Mouse (Mus musculus) kidney, adult 2 months (tissue): ENCODE measurements around the gene Tmem143. TPM values are rescaled to one million over a fixed set of nuclear protein-coding genes. Genes with fewer than 3 reads are reported as not detected.

Source experiments
- DNase-seq: peaks from one replicate; pipeline ENCODE4 v3.0.0; 2021
- H3K27ac ChIP-seq: fragments of 200-500 bp; 2 replicates; pipeline ENCODE4 v1.5.1; 2012; ENCODE audit warnings: low read depth, low read length, control low read depth, inconsistent platforms; ENCODE audit not compliant: insufficient read depth
- H3K27me3 ChIP-seq: fragments of 200-500 bp; replicated peaks from 2 replicates; pipeline ENCODE4 v1.6.1; 2012; ENCODE audit warnings: mild to moderate bottlenecking, moderate library complexity, low read length, inconsistent platforms; ENCODE audit not compliant: control insufficient read depth, insufficient read depth
- H3K36me3 ChIP-seq: fragments of 200-500 bp; 2 replicates; pipeline ENCODE4 v1.6.1; 2012; ENCODE audit warnings: mild to moderate bottlenecking, moderate library complexity, low read length, inconsistent platforms; ENCODE audit not compliant: control insufficient read depth, insufficient read depth
- H3K4me1 ChIP-seq: fragments of 200-500 bp; 2 replicates; pipeline ENCODE4 v1.6.1; 2011; ENCODE audit warnings: low read length; ENCODE audit not compliant: control insufficient read depth, insufficient read depth
- H3K4me3 ChIP-seq: fragments of 200-500 bp; 2 replicates; pipeline ENCODE4 v1.5.1; 2011; ENCODE audit warnings: mild to moderate bottlenecking, low read depth, low read length, control low read depth; ENCODE audit not compliant: insufficient read depth
- CTCF ChIP-seq: fragments of 200-500 bp; conservative IDR thresholded peaks from 2 replicates; pipeline ENCODE4 v1.5.1; 2011; ENCODE audit warnings: low read depth, mild to moderate bottlenecking, control low read depth, low read length, moderate library complexity, mixed read lengths; ENCODE audit not compliant: insufficient read depth, insufficient read length
- POLR2A ChIP-seq: fragments of 200-500 bp; IDR thresholded peaks from one replicate; pipeline ENCODE4 v1.6.1; 2011; ENCODE audit warnings: low read depth, low read length, control low read depth
- WGBS: fragments of 180-500 bp; shearing (Covaris S2); methylation state at CpG from one replicate; pipeline ENCODE4 v1.1.7; 2018; 5-methylcytosine and 5-hydroxymethylcytosine counted together
- polyA plus RNA-seq: library from polyadenylated mRNA; depleted of rRNA; stranded (reverse); fragments of >200 nt; gene quantifications from 2 replicates; pipeline ENCODE4 v1.2.3, GENCODE M21; 2012

Gene Tmem143
- polyA plus RNA-seq, 1 experiment: 123 TPM

DNA sequence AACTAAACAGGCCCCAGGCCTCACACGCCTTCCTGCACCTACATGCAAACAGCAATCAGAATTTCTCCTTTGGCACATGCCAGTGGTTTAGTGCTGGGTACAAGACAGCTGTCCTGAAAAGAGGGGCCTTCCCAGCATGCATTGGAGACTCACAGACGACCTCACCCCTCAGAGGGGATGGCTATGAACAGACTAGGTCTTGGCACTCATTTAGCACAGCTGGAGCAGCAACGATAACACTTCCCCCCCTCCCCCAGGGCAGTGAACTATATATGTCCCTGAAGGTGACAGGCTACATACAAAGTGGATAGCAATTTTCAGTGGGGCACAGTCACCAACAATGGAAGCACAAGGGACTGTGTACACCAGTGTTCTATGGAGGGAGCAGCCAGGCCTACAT is 32.3 kb upstream of the Tmem143 start:
- H3K4me1 ChIP-seq: peaks cover 6% of the 10 kb centered on the region; the same call in 1 of the 2 replicates
- 62% methylated on average over 3 of the region's 3 CpGs for WGBS
- TF ChIP-seq POLR2A: no peak
- no peak for TF ChIP-seq CTCF
- no peak for DNase-seq
- no peaks in the 10 kb centered on the region for H3K27me3 ChIP-seq
- H3K27ac ChIP-seq: no peak overlapping the region
- no peaks in the 10 kb centered on the region for H3K36me3 ChIP-seq
- no peak overlapping the region for H3K4me3 ChIP-seq

DNA sequence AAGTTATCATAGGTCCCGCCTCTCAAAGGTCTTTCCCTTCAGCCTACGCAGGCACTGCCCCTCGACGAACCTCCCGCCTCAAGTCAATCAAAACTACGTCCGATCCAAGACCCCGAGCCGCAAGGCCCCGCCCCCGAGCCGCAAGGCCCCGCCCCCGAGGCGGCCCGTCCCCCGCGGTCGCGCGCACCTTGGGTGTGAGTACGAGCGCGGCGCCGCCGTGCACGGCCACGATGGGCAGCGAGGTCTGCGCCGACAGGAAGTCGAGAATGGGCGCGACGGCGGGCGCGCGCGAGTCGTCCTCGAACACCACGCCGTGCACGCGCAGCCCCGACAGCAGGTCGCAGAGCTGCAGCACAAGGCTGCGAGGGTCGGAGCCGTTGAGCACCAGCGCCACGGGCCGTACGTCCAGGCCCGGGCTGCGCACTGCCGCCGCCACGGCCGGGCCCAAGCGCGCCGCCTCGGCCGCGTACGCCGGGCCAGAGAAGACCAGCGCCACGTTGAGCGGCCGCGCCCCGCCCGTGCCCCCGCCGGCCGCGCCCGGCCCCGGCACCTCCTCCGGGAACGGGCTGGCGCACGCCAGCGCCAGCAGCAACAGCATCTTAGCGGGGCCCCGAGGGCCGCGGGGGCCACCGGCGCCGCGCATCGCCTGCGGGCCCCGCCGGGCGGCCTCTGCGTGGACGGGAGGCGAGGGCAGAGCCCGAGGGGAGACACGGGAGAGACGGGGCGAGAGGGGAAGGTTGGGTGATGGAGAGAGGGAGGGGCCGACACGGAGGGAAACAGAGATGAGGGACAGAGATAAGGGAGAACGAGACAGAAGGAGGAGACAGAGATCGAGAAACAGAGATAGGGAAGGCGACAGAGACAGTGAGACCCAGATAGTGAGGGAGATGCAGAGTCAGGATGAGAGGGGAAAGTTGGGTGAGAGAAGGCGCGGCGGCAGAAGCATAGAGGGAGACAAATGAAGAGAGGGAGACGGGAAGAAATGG is 30.5 kb upstream of the Tmem143 start:
- peak overlapping the region; percentile 87 for H3K4me3 ChIP-seq
- DNase-seq: peak; percentile 93
- TF ChIP-seq POLR2A (no peak), CTCF (no peak)
- H3K36me3 ChIP-seq: no peaks in the 10 kb centered on the region
- WGBS: 1% methylated on average over 116 of the region's 117 CpGs
- no peaks in the 10 kb centered on the region for H3K27me3 ChIP-seq
- no peak overlapping the region for H3K27ac ChIP-seq
- peaks cover 6% of the 10 kb centered on the region; the same call in 1 of the 2 replicates for H3K4me1 ChIP-seq

DNA sequence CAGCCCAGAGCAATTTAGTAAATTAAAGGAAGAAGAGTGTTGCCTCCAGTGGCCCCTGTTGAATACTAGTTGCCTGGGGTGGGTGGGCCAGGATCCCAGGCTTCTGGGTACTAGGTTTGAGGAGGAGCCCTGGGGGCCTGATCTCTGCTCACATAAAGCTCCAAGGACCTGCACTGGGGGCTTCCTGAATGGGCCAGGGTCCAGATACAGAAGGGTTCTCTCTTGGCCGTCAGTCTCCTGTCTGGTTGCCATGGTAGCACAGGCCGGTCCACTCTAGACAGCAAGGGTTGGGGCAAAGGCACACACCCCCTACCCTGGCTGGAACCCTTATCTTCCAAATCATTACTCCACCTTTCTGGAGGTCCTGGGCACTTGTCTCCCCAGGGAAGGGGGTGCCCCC is 28.9 kb upstream of the Tmem143 start:
- Histone ChIP-seq H3K27ac (no peak overlapping the region), H3K4me1 (peaks cover 6% of the 10 kb centered on the region; the same call in 1 of the 2 replicates), H3K27me3 (no peaks in the 10 kb centered on the region), H3K4me3 (no peak overlapping the region), H3K36me3 (no peaks in the 10 kb centered on the region)
- TF ChIP-seq CTCF (no peak), POLR2A (no peak)
- DNase-seq: no peak
- 60% methylated on average over 2 of the region's 2 CpGs for WGBS

DNA sequence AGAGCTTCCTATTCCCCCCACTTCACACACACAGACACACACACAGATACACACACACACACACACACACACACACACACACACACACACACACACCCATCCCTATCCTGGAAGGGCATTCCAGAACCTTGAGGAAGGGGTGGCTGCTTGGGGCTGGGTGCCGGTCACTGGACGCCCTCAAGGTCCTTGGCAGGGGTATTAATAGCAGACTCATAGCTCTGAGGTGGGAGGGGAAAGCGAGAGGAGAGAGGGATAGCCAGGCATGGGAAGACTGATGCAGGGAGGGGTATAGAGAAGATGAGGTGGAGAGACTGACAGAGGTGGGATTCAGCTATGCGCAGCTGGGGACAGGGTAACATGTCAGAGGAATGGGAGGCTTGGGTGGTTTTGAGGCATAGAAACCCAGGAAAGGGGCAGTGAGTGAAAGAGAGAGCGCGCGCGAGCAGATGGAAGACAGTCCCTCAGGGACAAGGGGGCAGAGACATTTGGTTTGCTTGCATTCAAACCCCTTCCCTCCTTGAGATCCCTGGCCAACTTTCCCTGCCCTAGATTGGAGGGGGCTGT is 27.6 kb upstream of the Tmem143 start:
- Histone ChIP-seq H3K27ac (no peak overlapping the region), H3K27me3 (no peaks in the 10 kb centered on the region), H3K36me3 (no peaks in the 10 kb centered on the region), H3K4me1 (peaks cover 11% of the 10 kb centered on the region), H3K4me3 (no peak overlapping the region)
- 22% methylated on average over 8 of the region's 8 CpGs for WGBS
- no peak for DNase-seq
- TF ChIP-seq CTCF: no peak
- TF ChIP-seq POLR2A: no peak

DNA sequence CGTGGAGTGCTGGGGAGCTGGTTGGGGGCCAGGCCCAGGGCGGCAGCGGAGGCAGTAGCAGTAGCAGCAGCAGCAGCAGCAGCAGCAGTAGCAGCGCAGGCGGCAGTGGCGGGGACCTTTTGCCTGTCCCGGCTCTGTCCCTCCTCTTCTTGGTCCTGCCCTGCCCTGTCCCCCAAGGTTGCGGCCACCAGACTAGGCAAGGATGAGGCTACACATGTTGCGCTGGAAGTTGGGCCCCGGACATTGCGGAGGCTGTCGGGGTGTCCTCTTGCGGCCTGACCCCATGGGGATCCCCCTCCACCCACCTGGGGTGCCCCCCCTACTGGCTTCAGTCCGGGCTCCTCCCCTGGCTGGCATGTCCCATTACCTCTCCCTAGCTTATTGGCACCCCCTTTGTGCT is 27.0 kb upstream of the Tmem143 start:
- Histone ChIP-seq H3K4me3 (no peak overlapping the region), H3K4me1 (peaks cover 12% of the 10 kb centered on the region), H3K27me3 (no peaks in the 10 kb centered on the region), H3K27ac (no peak overlapping the region), H3K36me3 (no peaks in the 10 kb centered on the region)
- WGBS: 3% methylated on average over 14 of the region's 14 CpGs
- DNase-seq: no peak
- TF ChIP-seq CTCF (no peak), POLR2A (no peak)

DNA sequence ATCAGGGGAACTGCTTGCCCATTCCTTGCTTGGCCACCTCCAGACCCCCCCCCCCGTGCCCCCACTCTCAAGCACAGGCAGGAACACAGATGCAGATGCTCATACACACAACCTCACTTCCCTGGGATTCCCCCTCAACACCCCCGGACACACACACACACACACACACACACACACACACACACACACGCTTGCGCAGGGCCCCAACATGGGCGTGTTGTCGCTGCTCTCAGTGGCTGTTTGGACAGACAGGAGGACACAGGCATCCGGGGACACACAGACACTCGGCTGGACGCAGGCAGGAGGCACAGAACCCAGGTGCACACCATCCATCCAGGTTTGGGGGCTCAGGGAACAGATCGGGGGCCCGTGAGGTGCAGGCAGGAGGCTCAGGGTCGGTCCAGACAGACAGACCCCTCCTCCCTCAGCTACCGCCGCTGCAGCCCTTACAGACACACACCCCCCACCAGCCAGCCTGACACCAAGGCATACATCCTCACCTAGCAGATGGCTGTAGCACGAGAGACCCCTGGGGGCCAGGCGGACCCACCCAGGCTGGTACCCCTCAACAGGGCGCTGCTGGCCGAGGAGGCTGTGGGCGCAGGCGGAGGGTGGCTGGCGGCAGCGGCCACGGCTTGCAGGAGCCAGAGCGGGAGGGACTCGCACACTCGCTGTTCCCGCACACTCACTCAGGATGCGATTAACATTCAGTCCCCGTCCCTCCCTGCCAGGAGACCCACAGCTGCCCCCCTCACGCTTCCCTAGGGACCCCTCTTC is 26.3 kb upstream of the Tmem143 start:
- DNase-seq: no peak
- no peak overlapping the region for H3K4me3 ChIP-seq
- H3K4me1 ChIP-seq: peaks cover 12% of the 10 kb centered on the region
- TF ChIP-seq POLR2A (no peak), CTCF (no peak)
- no peaks in the 10 kb centered on the region for H3K36me3 ChIP-seq
- no peaks in the 10 kb centered on the region for H3K27me3 ChIP-seq
- H3K27ac ChIP-seq: no peak overlapping the region
- 4% methylated on average over 30 of the region's 30 CpGs for WGBS
